Mouse (Mus musculus): Measurements from ENCODE around the gene Sema4g.

The Sema4g gene

GRCm38 (mm10) chr19:45003740-45004516 is 15.0 kb downstream of the Sema4g start:
- no peak for DNase-seq (ENCODE audit: low read depth, low spot score)

GRCm38 (mm10) chr19:45005444-45005843 is 16.5 kb downstream of the Sema4g start, which contains the start of gene Twnk:
Gene Twnk (plus strand): TSS chr19:45005663.
- DNase-seq (ENCODE audit: low read depth, low spot score), result peak; percentile 48

- peak; percentile 96 for DNase-seq (ENCODE audit: low read depth, low spot score)
Observed at GRCm38 (mm10) chr19:45005957-45006712, 17.2 kb downstream of the Sema4g start, which contains the start of gene Mrpl43. Gene Mrpl43 (minus strand): TSS chr19:45006442.

GRCm38 (mm10) chr19:45007021-45007420 is 18.1 kb downstream of the Sema4g start:
- peak; percentile 41 for DNase-seq (ENCODE audit: low read depth, low spot score)

- no peak for DNase-seq (ENCODE audit: low read depth, low spot score)
Observed at GRCm38 (mm10) chr19:45007425-45008191, 18.7 kb downstream of the Sema4g start.

GRCm38 (mm10) chr19:45010646-45011045 is 21.7 kb downstream of the Sema4g start:
- no peak for DNase-seq (ENCODE audit: low read depth, low spot score)

GRCm38 (mm10) chr19:45012219-45012618 is 23.3 kb downstream of the Sema4g start:
- DNase-seq (ENCODE audit: low read depth, low spot score), result no peak

- peak; percentile 59 for DNase-seq (ENCODE audit: low read depth, low spot score)
Observed at GRCm38 (mm10) chr19:45012636-45013035, 23.7 kb downstream of the Sema4g start.

GRCm38 (mm10) chr19:45013581-45014225 is 24.8 kb downstream of the Sema4g start:
- DNase-seq (ENCODE audit: low read depth, low spot score), result no peak

GRCm38 (mm10) chr19:45014335-45014971 is 25.6 kb downstream of the Sema4g start, which contains the start of gene Lzts2:
Gene Lzts2 (plus strand): TSS chr19:45014414.
- peak; percentile 51 for DNase-seq (ENCODE audit: low read depth, low spot score)

- DNase-seq (ENCODE audit: low read depth, low spot score), result peak; percentile 49
Observed at GRCm38 (mm10) chr19:45014981-45015402, 26.1 kb downstream of the Sema4g start.

GRCm38 (mm10) chr19:45015518-45016281 is 26.8 kb downstream of the Sema4g start:
- DNase-seq (ENCODE audit: low read depth, low spot score), result peak; percentile 81

- peak; percentile 37 for DNase-seq (ENCODE audit: low read depth, low spot score)
Observed at GRCm38 (mm10) chr19:45016341-45017215, 27.7 kb downstream of the Sema4g start.

GRCm38 (mm10) chr19:45017216-45017771 is 28.4 kb downstream of the Sema4g start:
- DNase-seq (ENCODE audit: low read depth, low spot score), result peak; percentile 60

GRCm38 (mm10) chr19:45017909-45018308 is 29.0 kb downstream of the Sema4g start:
- peak; percentile 65 for DNase-seq (ENCODE audit: low read depth, low spot score)

GRCm38 (mm10) chr19:45018351-45018831 is 29.5 kb downstream of the Sema4g start:
- no peak for DNase-seq (ENCODE audit: low read depth, low spot score)

GRCm38 (mm10) chr19:45020348-45020747 is 31.4 kb downstream of the Sema4g start:
- DNase-seq (ENCODE audit: low read depth, low spot score), result no peak

GRCm38 (mm10) chr19:45021362-45021761 is 32.5 kb downstream of the Sema4g start:
- DNase-seq (ENCODE audit: low read depth, low spot score), result no peak

Measured in CD4-positive, CD25-positive, alpha-beta regulatory T cell, adult 2 months (primary cell).